Mouse (Mus musculus) CH12.LX (cell line): ENCODE results near the gene Cstl1. TPM values are rescaled to one million over a fixed set of nuclear protein-coding genes. Genes with fewer than 3 reads are reported as not detected.
A peak's percentile ranks its signal among the peaks of the same experiment; 100 is the strongest.

Experiments
- DNase-seq: peaks from one replicate; pipeline ENCODE4 v3.0.0-alpha.2; 2013; ENCODE audit errors: extremely low read depth
- H3K27ac ChIP-seq: 2 replicates; pipeline ENCODE4 v1.5.1; 2012; ENCODE audit warnings: low read depth, mild to moderate bottlenecking, control low read depth, moderate library complexity; ENCODE audit not compliant: insufficient read depth
- H3K27me3 ChIP-seq: replicated peaks from 2 replicates; pipeline ENCODE3; 2012; ENCODE audit warnings: inconsistent platforms
- H3K36me3 ChIP-seq, 2 experiments: replicated peaks in 1 of 2; 2 replicates each; pipeline versions ENCODE3 to v1.6.1; 2012; ENCODE audit warnings: inconsistent platforms in 1 of 2, low read length in 1 of 2, mild to moderate bottlenecking in 1 of 2, mixed read lengths in 1 of 2, moderate library complexity in 1 of 2; ENCODE audit not compliant: control insufficient read depth in 1 of 2, insufficient read depth in 1 of 2
- H3K4me1 ChIP-seq, 2 experiments: 2 replicates each; pipeline ENCODE4 v1.6.1; 2012; ENCODE audit warnings: inconsistent platforms in 1 of 2, moderate library complexity in 1 of 2; ENCODE audit not compliant: insufficient read depth in 2 of 2, control insufficient read depth in 1 of 2
- H3K4me2 ChIP-seq: 2 replicates; pipeline ENCODE4 v1.6.1; 2012; ENCODE audit warnings: low read depth, mild to moderate bottlenecking, control low read depth; ENCODE audit not compliant: poor library complexity, insufficient read depth, severe bottlenecking
- H3K4me3 ChIP-seq, 3 experiments: fragments of 150-350 bp in 1 of 3; sonication (generic) in 1 of 3; replicated peaks in 1 of 3; 2 replicates each; pipeline versions ENCODE3 to v1.5.1; 2011 to 2012; ENCODE audit warnings: low read depth in 2 of 3, low read length in 2 of 3, mild to moderate bottlenecking in 2 of 3, moderate library complexity in 2 of 3, control low read depth in 1 of 3, improper control_type of control experiment in 1 of 3, inconsistent platforms in 1 of 3, mixed read lengths in 1 of 3; ENCODE audit not compliant: poor library complexity in 1 of 3
- H3K79me2 ChIP-seq: replicated peaks from 2 replicates; pipeline ENCODE4 v1.6.1; 2012; ENCODE audit warnings: mild to moderate bottlenecking, moderate library complexity; ENCODE audit not compliant: control insufficient read depth, poor library complexity, insufficient read depth, severe bottlenecking; ENCODE audit errors: extremely low read depth
- H3K9ac ChIP-seq: 2 replicates; pipeline ENCODE4 v1.6.1; 2012; ENCODE audit warnings: low read depth, mild to moderate bottlenecking, control low read depth, moderate library complexity; ENCODE audit not compliant: insufficient read depth
- H3K9me3 ChIP-seq: replicated peaks from 2 replicates; pipeline ENCODE3; 2012; ENCODE audit warnings: low read length, inconsistent platforms, mixed read lengths
- CHD1 ChIP-seq: IDR thresholded peaks from 2 replicates; pipeline ENCODE4 v1.6.1; 2012; ENCODE audit warnings: low read depth, low read length, improper control_type of control experiment, inconsistent platforms
- CTCF ChIP-seq, 2 experiments: IDR thresholded peaks in 1 of 2; conservative IDR thresholded peaks in 1 of 2; 2 replicates each; pipeline ENCODE4 v1.5.1; 2011 to 2012; ENCODE audit warnings: low read depth in 2 of 2, low read length in 2 of 2, improper control_type of control experiment in 1 of 2, inconsistent platforms in 1 of 2, mild to moderate bottlenecking in 1 of 2, moderate library complexity in 1 of 2
- E2F4 ChIP-seq: IDR thresholded peaks from 2 replicates; pipeline ENCODE4 v1.6.1; 2011; ENCODE audit warnings: low read depth, low read length, improper control_type of control experiment; ENCODE audit not compliant: insufficient replicate concordance
- ETS1 ChIP-seq: conservative IDR thresholded peaks from 2 replicates; pipeline ENCODE4 v1.6.1; 2012; ENCODE audit warnings: low read depth, mild to moderate bottlenecking, inconsistent platforms, low read length, improper control_type of control experiment, moderate library complexity
- GABPA ChIP-seq: IDR thresholded peaks from 2 replicates; pipeline ENCODE4 v1.6.1; 2012; ENCODE audit warnings: low read depth, low read length, improper control_type of control experiment, inconsistent platforms; ENCODE audit not compliant: insufficient replicate concordance
- HCFC1 ChIP-seq: IDR thresholded peaks from 2 replicates; pipeline ENCODE4 v1.6.1; 2012; ENCODE audit warnings: low read depth, mild to moderate bottlenecking, inconsistent platforms, low read length, improper control_type of control experiment
- JUN ChIP-seq: IDR thresholded peaks from 2 replicates; pipeline ENCODE4 v1.6.1; 2011; ENCODE audit warnings: low read depth, mild to moderate bottlenecking, low read length, improper control_type of control experiment, moderate library complexity; ENCODE audit not compliant: insufficient read depth
- JUND ChIP-seq: conservative IDR thresholded peaks from 2 replicates; pipeline ENCODE4 v1.6.1; 2011; ENCODE audit warnings: low read depth, low read length, improper control_type of control experiment
- MAFK ChIP-seq: IDR thresholded peaks from 2 replicates; pipeline ENCODE4 v1.6.1; 2011; ENCODE audit warnings: low read length, improper control_type of control experiment; ENCODE audit not compliant: insufficient replicate concordance
- MAZ ChIP-seq: IDR thresholded peaks from 2 replicates; pipeline ENCODE4 v1.6.1; 2012; ENCODE audit warnings: low read depth, mild to moderate bottlenecking, inconsistent platforms, low read length, improper control_type of control experiment, moderate library complexity
- MEF2A ChIP-seq: IDR thresholded peaks from 2 replicates; pipeline ENCODE4 v1.6.1; 2014; ENCODE audit warnings: low read depth, mild to moderate bottlenecking, inconsistent platforms, low read length, improper control_type of control experiment, borderline replicate concordance
- MXI1 ChIP-seq: IDR thresholded peaks from 2 replicates; pipeline ENCODE4 v1.6.1; 2011; ENCODE audit warnings: mild to moderate bottlenecking, low read depth, low read length, improper control_type of control experiment
- NELFE ChIP-seq: IDR thresholded peaks from 2 replicates; pipeline ENCODE4 v1.6.1; 2011; ENCODE audit warnings: low read depth, low read length, improper control_type of control experiment
- PAX5 ChIP-seq: IDR thresholded peaks from 2 replicates; pipeline ENCODE4 v1.6.1; 2012; ENCODE audit warnings: low read length, inconsistent platforms, mixed read lengths
- POLR2A ChIP-seq: IDR thresholded peaks from 2 replicates; pipeline ENCODE4 v1.6.1; 2011; ENCODE audit warnings: low read depth, mild to moderate bottlenecking, improper control_type of control experiment, low read length
- RAD21 ChIP-seq: IDR thresholded peaks from 2 replicates; pipeline ENCODE4 v1.6.1; 2011; ENCODE audit warnings: low read depth, mild to moderate bottlenecking, low read length, improper control_type of control experiment, moderate library complexity
- SIN3A ChIP-seq: IDR thresholded peaks from 2 replicates; pipeline ENCODE4 v1.6.1; 2012; ENCODE audit warnings: low read length, improper control_type of control experiment, inconsistent platforms
- SMC3 ChIP-seq: IDR thresholded peaks from 2 replicates; pipeline ENCODE4 v1.6.1; 2011; ENCODE audit warnings: low read depth, low read length, improper control_type of control experiment
- TCF12 ChIP-seq: IDR thresholded peaks from 2 replicates; pipeline ENCODE4 v1.6.1; 2014; ENCODE audit warnings: low read depth, mild to moderate bottlenecking, inconsistent platforms, low read length, improper control_type of control experiment
- UBTF ChIP-seq: IDR thresholded peaks from 2 replicates; pipeline ENCODE4 v1.6.1; 2012; ENCODE audit warnings: low read depth, mild to moderate bottlenecking, inconsistent platforms, low read length, improper control_type of control experiment, moderate library complexity
- USF1 ChIP-seq: IDR thresholded peaks from 2 replicates; pipeline ENCODE4 v1.6.1; 2014; ENCODE audit warnings: low read depth, mild to moderate bottlenecking, inconsistent platforms, low read length, improper control_type of control experiment
- USF2 ChIP-seq: conservative IDR thresholded peaks from 2 replicates; pipeline ENCODE4 v1.6.1; 2011; ENCODE audit warnings: low read depth, low read length, improper control_type of control experiment
- ZC3H11A ChIP-seq: IDR thresholded peaks from 2 replicates; pipeline ENCODE4 v1.6.1; 2012; ENCODE audit warnings: low read depth, mild to moderate bottlenecking, inconsistent platforms, low read length, improper control_type of control experiment
- ZKSCAN1 ChIP-seq: IDR thresholded peaks from 2 replicates; pipeline ENCODE4 v1.6.1; 2012; ENCODE audit warnings: low read depth, inconsistent platforms, low read length, improper control_type of control experiment, borderline replicate concordance
- ZMIZ1 ChIP-seq: IDR thresholded peaks from 2 replicates; pipeline ENCODE4 v1.6.1; 2012; ENCODE audit warnings: low read depth, mild to moderate bottlenecking, inconsistent platforms, low read length, improper control_type of control experiment
- ZNF384 ChIP-seq: IDR thresholded peaks from 2 replicates; pipeline ENCODE4 v1.6.1; 2012; ENCODE audit warnings: low read depth, low read length, improper control_type of control experiment, inconsistent platforms
- dilution Hi-C: fragments of 300-500 bp; cut with MboI; formaldehyde crosslinking; loops from 2 replicates; pipeline ENCODE4 v1.14.3; 2020; ENCODE audit warnings: low sequenced_read_pairs; ENCODE audit not compliant: extremely low pct_unique_long_range_greater_than_20kb, extremely low pct_ligation_motif_present
- in situ Hi-C: fragments of 300-500 bp; cut with MboI; formaldehyde crosslinking; loops from 3 replicates; pipeline ENCODE4 v1.14.3; 2019; ENCODE audit warnings: low sequenced_read_pairs, low pct_ligation_motif_present, low pct_unique_long_range_greater_than_20kb, mixed read lengths
- polyA plus RNA-seq: library from polyadenylated mRNA; unstranded; fragments of >175 nt; gene quantifications from 2 replicates; pipeline ENCODE4 v1.2.1, GENCODE M21; 2012; ENCODE audit warnings: low read depth; ENCODE audit not compliant: insufficient read length
- total RNA-seq, 2 experiments: library from RNA; depleted of rRNA; stranded (reverse); fragments of 300-350 nt in 1 of 2; fragments of >200 nt in 1 of 2; gene quantifications; 2 replicates each; pipeline ENCODE4 v1.2.3; 2012 to 2014

Cstl1 gene
- total and polyA plus RNA-seq, 3 experiments, result not detected

DNA sequence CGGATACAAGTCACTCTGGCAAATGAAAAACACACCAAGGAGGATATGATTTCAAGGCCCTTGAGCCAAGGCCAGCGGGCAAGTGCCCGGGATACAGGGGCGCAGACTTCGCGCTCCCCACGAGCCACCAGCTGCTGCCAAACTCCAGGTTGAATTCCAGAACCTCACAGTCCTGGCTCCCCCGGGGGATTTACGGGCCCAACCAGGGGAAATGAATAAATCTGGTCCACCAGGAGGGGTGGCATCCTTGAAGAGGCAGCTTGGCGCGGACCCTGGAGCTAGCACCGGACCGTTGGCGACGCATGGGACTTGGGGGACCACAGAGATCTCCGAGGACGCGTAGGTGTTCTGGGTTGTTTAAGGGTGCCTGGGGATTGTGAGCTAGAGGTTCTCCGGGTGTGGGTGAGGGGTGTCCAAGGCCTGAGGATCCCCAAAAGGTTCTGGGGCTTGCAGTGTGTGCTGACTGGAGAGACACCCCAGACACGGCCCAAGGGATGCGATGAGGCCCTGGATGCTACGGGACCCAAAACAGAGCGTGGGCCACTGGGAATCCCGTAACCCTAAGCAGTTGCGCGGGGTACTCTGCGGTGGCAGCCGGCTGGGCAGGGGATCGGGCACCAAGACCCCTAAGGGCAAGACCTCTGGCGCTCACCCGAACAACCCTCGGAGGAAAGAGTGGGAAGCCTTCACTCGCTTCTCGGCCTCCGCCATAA is 18.4 kb upstream of the Cstl1 start:
- TF ChIP-seq ETS1, result no peak
- TF ChIP-seq UBTF, result no peak
- no peak for TF ChIP-seq SMC3
- TF ChIP-seq MAZ, result no peak
- no peak for TF ChIP-seq SIN3A
- no peak for TF ChIP-seq JUN
- TF ChIP-seq ZNF384, result no peak
- no peak for TF ChIP-seq ZKSCAN1
- TF ChIP-seq HCFC1, result no peak
- TF ChIP-seq RAD21, result no peak
- TF ChIP-seq E2F4, result no peak
- no peak for TF ChIP-seq ZC3H11A
- TF ChIP-seq NELFE, result no peak
- TF ChIP-seq TCF12, result no peak
- TF ChIP-seq JUND, result no peak
- TF ChIP-seq CTCF (conservative IDR thresholded peaks at IDR 0.05 in 1 of 2, IDR thresholded peaks at IDR 0.05 in 1 of 2; ENCODE audit: low read depth in 2 of 2, low read length in 2 of 2), result no peak
- no peak for TF ChIP-seq ZMIZ1
- no peak for TF ChIP-seq USF1
- in situ Hi-C loops, result no loop called here
- no peak overlapping the region for H3K27ac ChIP-seq

DNA sequence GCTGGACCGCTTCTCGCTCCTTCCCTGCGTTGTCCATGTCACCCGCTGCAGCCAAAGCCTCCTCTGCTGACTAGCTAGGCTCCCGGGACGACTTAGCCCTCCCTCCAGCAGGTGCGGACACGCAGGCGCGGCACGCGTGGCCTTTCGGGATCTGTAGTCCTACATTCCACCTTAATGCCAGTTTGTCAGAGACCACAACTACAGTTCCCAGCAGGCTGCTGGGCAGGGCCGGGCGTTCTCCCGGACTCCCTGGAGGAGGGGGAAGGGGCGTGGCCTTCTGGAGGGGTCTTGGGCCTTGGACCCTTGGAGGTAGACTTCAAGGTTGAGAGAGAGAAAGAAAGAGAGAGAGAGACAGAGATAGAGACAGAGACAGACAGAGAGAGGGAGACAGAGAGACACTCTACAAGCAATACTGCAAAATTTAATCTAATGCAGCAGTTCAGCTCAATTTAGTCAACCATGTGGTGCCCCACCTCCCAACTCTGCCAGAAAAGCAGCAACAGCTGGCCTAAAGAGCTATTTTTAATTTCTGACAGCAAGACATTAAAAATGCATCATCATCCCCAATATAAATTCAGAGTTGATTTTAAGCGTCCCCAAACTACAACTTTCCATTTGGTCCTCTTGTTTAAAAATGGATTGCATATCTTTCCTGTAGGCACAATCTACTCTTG is 17.7 kb upstream of the Cstl1 start, which contains the start of gene Napb:
TSS of gene Napb (minus strand) at position 141 of the 674 bp plus-strand sequence.
- no peak for DNase-seq

More for the DNA sequence above, 18.4 kb upstream of the Cstl1 start:
- no peaks in the 10 kb centered on the region for H3K4me1 ChIP-seq
- H3K4me3 ChIP-seq, result no peak overlapping the region
- no peak overlapping the region for H3K4me2 ChIP-seq
- no peak for DNase-seq
- H3K79me2 ChIP-seq, result no peaks in the 10 kb centered on the region
- dilution Hi-C loops, result no loop called here
- peaks cover 3% of the 10 kb centered on the region for H3K27me3 ChIP-seq
- H3K36me3 ChIP-seq, result no peaks in the 10 kb centered on the region
- H3K9ac ChIP-seq, result no peak overlapping the region
- peaks cover 6% of the 10 kb centered on the region for H3K9me3 ChIP-seq

More for the DNA sequence above, 17.7 kb upstream of the Cstl1 start, which contains the start of gene Napb:
- Histone ChIP-seq H3K27me3 (peaks cover 5% of the 10 kb centered on the region), H3K9me3 (peaks cover 6% of the 10 kb centered on the region), H3K36me3 (no peaks in the 10 kb centered on the region), H3K4me2 (0 out of 2 replicates have a peak within 1 kb of the TSS, but pooled peaks have one; percentile 36), H3K4me3 (no peak within 1 kb of the TSS), H3K4me1 (no peaks in the 10 kb centered on the region), H3K9ac (no peak within 1 kb of the TSS), H3K27ac (no peak within 1 kb of the TSS), H3K79me2 (no peaks in the 10 kb centered on the region)
- dilution Hi-C loops (no loop called here), in situ Hi-C loops (no loop called here)
- TF ChIP-seq MAFK (no peak), E2F4 (no peak), CHD1 (no peak), USF2 (no peak), POLR2A (no peak), UBTF (no peak), MXI1 (no peak), GABPA (no peak), MEF2A (no peak), ZMIZ1 (no peak), ZKSCAN1 (no peak), TCF12 (no peak), PAX5 (no peak)
